Mouse (Mus musculus): ENCODE data around the gene Per3. TPM values are rescaled to one million over a fixed set of nuclear protein-coding genes. Genes with fewer than 3 reads are reported as not detected.

Per3 gene
- polyA plus RNA-seq (2015; fragmentation: Nextera tagmentation; extraction: Ambion mirVana) = 6.9 and 8.0 TPM in 2 replicates

- no peaks in the 10 kb centered on the region for H3K27me3 ChIP-seq (ENCODE audit: control insufficient read depth, insufficient read depth, low read length)
- TF ChIP-seq EP300 (optimal IDR thresholded peaks at IDR 0.05) (no peak), CTCF (IDR thresholded peaks at IDR 0.05; ENCODE audit: low read depth) (0 out of 2 replicates have a peak, but pooled peaks have one; percentile 5)
- H3K9me3 ChIP-seq (ENCODE audit: control insufficient read depth, low read length) = no peaks in the 10 kb centered on the region
- H3K9ac ChIP-seq (ENCODE audit: low read length) = peak within 1 kb of the TSS; percentile 77
- peaks cover 4% of the 10 kb centered on the region; the same call in 1 of the 2 replicates for H3K36me3 ChIP-seq (ENCODE audit: control insufficient read depth, insufficient read depth, low read length)
- ATAC-seq (ENCODE audit: low FRiP score, low TSS enrichment) = peak; percentile 98
- peak within 1 kb of the TSS; percentile 59 for H3K4me3 ChIP-seq (ENCODE audit: low read depth, low read length)
- H3K27ac ChIP-seq (replicated peaks) = peak within 1 kb of the TSS; percentile 87
- peak within 1 kb of the TSS; percentile 97 for H3K4me2 ChIP-seq (replicated peaks; ENCODE audit: low read depth)
- under 1% methylated on average over 71 of the region's 79 CpGs for WGBS
- DNase-seq (ENCODE audit: low spot score) = peak; percentile 98
- H3K4me1 ChIP-seq (replicated peaks; ENCODE audit: control insufficient read depth, insufficient read depth) = no peaks in the 10 kb centered on the region; the same call in 1 of the 2 replicates
Measured at GRCm38 (mm10) chr4:151044037-151044943, at the start of gene Per3. Per3 (minus strand) TSS chr4:151044665.

GRCm38 (mm10) chr4:151089270-151089669 lies 44.8 kb upstream of the Per3 start, which contains the start of gene Gm13090:
Gm13090 (plus strand) TSS chr4:151089570.
- no peaks in the 10 kb centered on the region for H3K36me3 ChIP-seq (ENCODE audit: control insufficient read depth, insufficient read depth, low read length)
- TF ChIP-seq CTCF (IDR thresholded peaks at IDR 0.05; ENCODE audit: low read depth) (no peak), EP300 (optimal IDR thresholded peaks at IDR 0.05) (no peak)
- H3K27me3 ChIP-seq (ENCODE audit: control insufficient read depth, insufficient read depth, low read length) = no peaks in the 10 kb centered on the region
- H3K4me2 ChIP-seq (replicated peaks; ENCODE audit: low read depth) = no peak within 1 kb of the TSS
- DNase-seq (ENCODE audit: low spot score) = no peak
- H3K27ac ChIP-seq (replicated peaks) = no peak within 1 kb of the TSS
- no peak within 1 kb of the TSS for H3K9ac ChIP-seq (ENCODE audit: low read length)
- WGBS = 88% methylated on average over 7 of the region's 7 CpGs
- H3K4me3 ChIP-seq (ENCODE audit: low read depth, low read length) = no peak within 1 kb of the TSS
- no peaks in the 10 kb centered on the region for H3K4me1 ChIP-seq (replicated peaks; ENCODE audit: control insufficient read depth, insufficient read depth)
- H3K9me3 ChIP-seq (ENCODE audit: control insufficient read depth, low read length) = no peaks in the 10 kb centered on the region
- no peak for ATAC-seq (ENCODE audit: low FRiP score, low TSS enrichment)

- Histone ChIP-seq H3K36me3 (ENCODE audit: control insufficient read depth, insufficient read depth, low read length) (no peaks in the 10 kb centered on the region), H3K9me3 (ENCODE audit: control insufficient read depth, low read length) (no peaks in the 10 kb centered on the region), H3K27ac (replicated peaks) (no peak overlapping the region), H3K4me2 (replicated peaks; ENCODE audit: low read depth) (no peak overlapping the region), H3K4me3 (ENCODE audit: low read depth, low read length) (no peak overlapping the region), H3K27me3 (ENCODE audit: control insufficient read depth, insufficient read depth, low read length) (no peaks in the 10 kb centered on the region), H3K4me1 (replicated peaks; ENCODE audit: control insufficient read depth, insufficient read depth) (no peaks in the 10 kb centered on the region), H3K9ac (ENCODE audit: low read length) (no peak overlapping the region)
- TF ChIP-seq EP300 (optimal IDR thresholded peaks at IDR 0.05) = no peak
- no peak for TF ChIP-seq CTCF (IDR thresholded peaks at IDR 0.05; ENCODE audit: low read depth)
- WGBS = 91% methylated on average over 14 of the region's 14 CpGs
- ATAC-seq (ENCODE audit: low FRiP score, low TSS enrichment) (no peak), DNase-seq (ENCODE audit: low spot score) (no peak)
Measured at GRCm38 (mm10) chr4:151088819-151089218, 44.4 kb upstream of the Per3 start.

- WGBS = 92% methylated on average over 1 of the region's 1 CpGs
- Histone ChIP-seq H3K9ac (ENCODE audit: low read length) (no peak overlapping the region), H3K27ac (replicated peaks) (no peak overlapping the region), H3K9me3 (ENCODE audit: control insufficient read depth, low read length) (no peaks in the 10 kb centered on the region), H3K4me2 (replicated peaks; ENCODE audit: low read depth) (no peak overlapping the region), H3K27me3 (ENCODE audit: control insufficient read depth, insufficient read depth, low read length) (no peaks in the 10 kb centered on the region), H3K36me3 (ENCODE audit: control insufficient read depth, insufficient read depth, low read length) (no peaks in the 10 kb centered on the region), H3K4me3 (ENCODE audit: low read depth, low read length) (no peak overlapping the region), H3K4me1 (replicated peaks; ENCODE audit: control insufficient read depth, insufficient read depth) (no peaks in the 10 kb centered on the region)
- DNase-seq (ENCODE audit: low spot score) (no peak), ATAC-seq (ENCODE audit: low FRiP score, low TSS enrichment) (no peak)
- TF ChIP-seq EP300 (optimal IDR thresholded peaks at IDR 0.05) = no peak
- TF ChIP-seq CTCF (IDR thresholded peaks at IDR 0.05; ENCODE audit: low read depth) = peak; percentile 32; the same call in 1 of the 2 replicates
Measured at GRCm38 (mm10) chr4:151087358-151087757, 42.9 kb upstream of the Per3 start.

- TF ChIP-seq EP300 (optimal IDR thresholded peaks at IDR 0.05) = no peak
- no peak for ATAC-seq (ENCODE audit: low FRiP score, low TSS enrichment)
- Histone ChIP-seq H3K9ac (ENCODE audit: low read length) (no peak overlapping the region), H3K9me3 (ENCODE audit: control insufficient read depth, low read length) (no peaks in the 10 kb centered on the region), H3K27ac (replicated peaks) (no peak overlapping the region), H3K36me3 (ENCODE audit: control insufficient read depth, insufficient read depth, low read length) (no peaks in the 10 kb centered on the region), H3K4me2 (replicated peaks; ENCODE audit: low read depth) (no peak overlapping the region), H3K4me3 (ENCODE audit: low read depth, low read length) (no peak overlapping the region), H3K27me3 (ENCODE audit: control insufficient read depth, insufficient read depth, low read length) (no peaks in the 10 kb centered on the region), H3K4me1 (replicated peaks; ENCODE audit: control insufficient read depth, insufficient read depth) (no peaks in the 10 kb centered on the region)
- DNase-seq (ENCODE audit: low spot score) = no peak
- WGBS = 78% methylated on average over 5 of the region's 5 CpGs
Measured at GRCm38 (mm10) chr4:151083027-151083426, 38.6 kb upstream of the Per3 start.

- H3K36me3 ChIP-seq (ENCODE audit: control insufficient read depth, insufficient read depth, low read length) = no peaks in the 10 kb centered on the region
- WGBS = 89% methylated on average over 13 of the region's 13 CpGs
- no peak overlapping the region for H3K9ac ChIP-seq (ENCODE audit: low read length)
- H3K9me3 ChIP-seq (ENCODE audit: control insufficient read depth, low read length) = no peaks in the 10 kb centered on the region
- H3K27ac ChIP-seq (replicated peaks) = no peak overlapping the region
- ATAC-seq (ENCODE audit: low FRiP score, low TSS enrichment) (no peak), DNase-seq (ENCODE audit: low spot score) (no peak)
- TF ChIP-seq CTCF (IDR thresholded peaks at IDR 0.05; ENCODE audit: low read depth) = no peak
- TF ChIP-seq EP300 (optimal IDR thresholded peaks at IDR 0.05) = no peak
- H3K4me1 ChIP-seq (replicated peaks; ENCODE audit: control insufficient read depth, insufficient read depth) = no peaks in the 10 kb centered on the region
- H3K27me3 ChIP-seq (ENCODE audit: control insufficient read depth, insufficient read depth, low read length) = no peaks in the 10 kb centered on the region
- H3K4me3 ChIP-seq (ENCODE audit: low read depth, low read length) = no peak overlapping the region
- H3K4me2 ChIP-seq (replicated peaks; ENCODE audit: low read depth) = no peak overlapping the region
Measured at GRCm38 (mm10) chr4:151081977-151082376, 37.5 kb upstream of the Per3 start.
